Mouse (Mus musculus) liver, embryonic 13.5 days (tissue): ENCODE results near the gene Ubap1l. TPM values are rescaled to one million over a fixed set of nuclear protein-coding genes. Genes with fewer than 3 reads are reported as not detected.

Experiments used
- ATAC-seq: fragments of 200-750 bp; cut with Nextera tagmentation; 2 replicates; pipeline ENCODE4 v1.8.0; 2017; ENCODE audit warnings: low read depth, mild to moderate bottlenecking, moderate number of reproducible peaks, moderate library complexity
- DNase-seq: peaks from one replicate; pipeline ENCODE4 v3.0.0; 2022
- H3K27ac ChIP-seq: fragments of 300-500 bp; sonication (generic); 2 replicates; pipeline ENCODE4 v1.5.1; 2015; ENCODE audit warnings: moderate library complexity, mild to moderate bottlenecking, inconsistent platforms
- H3K27me3 ChIP-seq: fragments of 300-500 bp; sonication (generic); 2 replicates; pipeline ENCODE4 v1.6.1; 2015; ENCODE audit warnings: mild to moderate bottlenecking, inconsistent platforms
- H3K36me3 ChIP-seq: fragments of 300-500 bp; sonication (generic); 2 replicates; pipeline ENCODE4 v1.6.1; 2015; ENCODE audit warnings: mild to moderate bottlenecking, inconsistent platforms
- H3K4me1 ChIP-seq: fragments of 300-500 bp; sonication (generic); replicated peaks from 2 replicates; pipeline ENCODE4 v1.6.1; 2015; ENCODE audit warnings: inconsistent platforms
- H3K4me2 ChIP-seq: fragments of 300-500 bp; sonication (generic); 2 replicates; pipeline ENCODE4 v1.6.1; 2015; ENCODE audit warnings: inconsistent platforms, mild to moderate bottlenecking, moderate library complexity
- H3K4me3 ChIP-seq: fragments of 300-500 bp; sonication (generic); replicated peaks from 2 replicates; pipeline ENCODE4 v1.5.1; 2015; ENCODE audit warnings: mild to moderate bottlenecking, inconsistent platforms
- H3K9ac ChIP-seq: fragments of 300-500 bp; sonication (generic); 2 replicates; pipeline ENCODE4 v1.6.1; 2015; ENCODE audit warnings: mild to moderate bottlenecking, inconsistent platforms
- H3K9me3 ChIP-seq: fragments of 300-500 bp; sonication (generic); replicated peaks from 2 replicates; pipeline ENCODE4 v1.6.1; 2016; ENCODE audit warnings: inconsistent platforms
- WGBS: fragments of 180-500 bp; shearing (Covaris S2); methylation state at CpG from one replicate; pipeline ENCODE4 v1.1.7; 2015; ENCODE audit not compliant: insufficient replicate concordance; 5-methylcytosine and 5-hydroxymethylcytosine counted together
- polyA plus RNA-seq: library from polyadenylated mRNA; unstranded; fragments of >200 nt; fragmentation: Nextera tagmentation; extraction: Ambion mirVana; gene quantifications from 2 replicates; pipeline ENCODE4 v1.2.1, GENCODE M21; 2015

The Ubap1l gene
- polyA plus RNA-seq, 1 experiment from 2014 or later: not detected

GRCm38 (mm10) chr9:65375163-65375934 is 14.5 kb downstream of the Ubap1l start:
- Histone ChIP-seq H3K36me3 (no peaks in the 10 kb centered on the region), H3K27ac (no peak overlapping the region), H3K4me3 (no peak overlapping the region), H3K4me2 (no peak overlapping the region), H3K4me1 (no peaks in the 10 kb centered on the region), H3K9me3 (no peaks in the 10 kb centered on the region), H3K27me3 (no peaks in the 10 kb centered on the region), H3K9ac (no peak overlapping the region)
- DNase-seq (no peak), ATAC-seq (no peak)
- 76% methylated on average over 9 of the region's 9 CpGs for WGBS

GRCm38 (mm10) chr9:65381017-65381590 is 20.3 kb downstream of the Ubap1l start:
- H3K4me3 ChIP-seq: no peak overlapping the region
- H3K4me1 ChIP-seq: no peaks in the 10 kb centered on the region
- no peaks in the 10 kb centered on the region for H3K27me3 ChIP-seq
- ATAC-seq (no peak), DNase-seq (no peak)
- H3K27ac ChIP-seq: no peak overlapping the region
- no peaks in the 10 kb centered on the region for H3K9me3 ChIP-seq
- H3K36me3 ChIP-seq: no peaks in the 10 kb centered on the region
- H3K9ac ChIP-seq: no peak overlapping the region
- 56% methylated on average over 4 of the region's 4 CpGs for WGBS
- no peak overlapping the region for H3K4me2 ChIP-seq

- ATAC-seq: no peak
- Histone ChIP-seq H3K4me3 (no peak overlapping the region), H3K4me2 (no peak overlapping the region), H3K27ac (no peak overlapping the region), H3K36me3 (no peaks in the 10 kb centered on the region), H3K27me3 (no peaks in the 10 kb centered on the region), H3K4me1 (no peaks in the 10 kb centered on the region), H3K9me3 (no peaks in the 10 kb centered on the region), H3K9ac (no peak overlapping the region)
- DNase-seq: no peak
- 48% methylated on average over 6 of the region's 6 CpGs for WGBS
Measured at GRCm38 (mm10) chr9:65382031-65382750, 21.4 kb downstream of the Ubap1l start.

GRCm38 (mm10) chr9:65382751-65383097 is 21.9 kb downstream of the Ubap1l start:
- Histone ChIP-seq H3K27me3 (0 out of 2 replicates have a peak, but pooled peaks cover 3% of the 10 kb centered on the region), H3K4me3 (no peak overlapping the region), H3K36me3 (no peaks in the 10 kb centered on the region), H3K4me1 (no peaks in the 10 kb centered on the region), H3K4me2 (no peak overlapping the region), H3K9me3 (no peaks in the 10 kb centered on the region), H3K27ac (no peak overlapping the region), H3K9ac (no peak overlapping the region)
- no peak for DNase-seq
- no peak for ATAC-seq
- 56% methylated on average over 3 of the region's 3 CpGs for WGBS

GRCm38 (mm10) chr9:65384276-65384675 is 23.4 kb downstream of the Ubap1l start:
- ATAC-seq: no peak
- Histone ChIP-seq H3K4me2 (no peak overlapping the region), H3K27ac (no peak overlapping the region), H3K4me3 (no peak overlapping the region), H3K9ac (no peak overlapping the region), H3K27me3 (peaks cover 13% of the 10 kb centered on the region), H3K4me1 (no peaks in the 10 kb centered on the region), H3K9me3 (no peaks in the 10 kb centered on the region), H3K36me3 (no peaks in the 10 kb centered on the region)
- WGBS: 30% methylated on average over 3 of the region's 3 CpGs
- DNase-seq: no peak

- no peak overlapping the region for H3K9ac ChIP-seq
- H3K27ac ChIP-seq: no peak overlapping the region
- H3K36me3 ChIP-seq: no peaks in the 10 kb centered on the region
- peaks cover 7% of the 10 kb centered on the region; the same call in 1 of the 2 replicates for H3K4me1 ChIP-seq
- DNase-seq (no peak), ATAC-seq (no peak)
- H3K9me3 ChIP-seq: no peaks in the 10 kb centered on the region
- peaks cover 36% of the 10 kb centered on the region for H3K27me3 ChIP-seq
- no peak overlapping the region for H3K4me3 ChIP-seq
- WGBS: 28% methylated on average over 8 of the region's 8 CpGs
- H3K4me2 ChIP-seq: no peak overlapping the region
Measured at GRCm38 (mm10) chr9:65386373-65387140, 25.7 kb downstream of the Ubap1l start.

GRCm38 (mm10) chr9:65390752-65391612 is 30.1 kb downstream of the Ubap1l start:
- Histone ChIP-seq H3K4me1 (peaks cover 7% of the 10 kb centered on the region; the same call in 1 of the 2 replicates), H3K9ac (no peak overlapping the region), H3K4me3 (peak overlapping the region; percentile 41), H3K9me3 (no peaks in the 10 kb centered on the region), H3K36me3 (no peaks in the 10 kb centered on the region), H3K27ac (no peak overlapping the region), H3K4me2 (peak overlapping the region; percentile 54), H3K27me3 (peaks cover 50% of the 10 kb centered on the region)
- DNase-seq (no peak), ATAC-seq (no peak)
- 13% methylated on average over 96 of the region's 96 CpGs for WGBS

GRCm38 (mm10) chr9:65391613-65391964 is 30.7 kb downstream of the Ubap1l start, which contains the start of gene Kbtbd13:
Gene Kbtbd13, minus strand, starts transcription at chr9:65391652.
- ATAC-seq (no peak), DNase-seq (no peak)
- Histone ChIP-seq H3K27me3 (peaks cover 50% of the 10 kb centered on the region), H3K9me3 (no peaks in the 10 kb centered on the region), H3K36me3 (no peaks in the 10 kb centered on the region), H3K4me3 (peak within 1 kb of the TSS; percentile 41), H3K4me1 (peaks cover 7% of the 10 kb centered on the region; the same call in 1 of the 2 replicates), H3K27ac (no peak within 1 kb of the TSS), H3K4me2 (peak within 1 kb of the TSS; percentile 54), H3K9ac (no peak within 1 kb of the TSS)
- WGBS: 34% methylated on average over 7 of the region's 8 CpGs

GRCm38 (mm10) chr9:65392638-65393364 is 32.0 kb downstream of the Ubap1l start:
- WGBS: 21% methylated on average over 6 of the region's 6 CpGs
- H3K27ac ChIP-seq: no peak overlapping the region
- DNase-seq (peak; percentile 34), ATAC-seq (no peak)
- H3K4me2 ChIP-seq: no peak overlapping the region
- H3K4me3 ChIP-seq: no peak overlapping the region
- peaks cover 47% of the 10 kb centered on the region for H3K27me3 ChIP-seq
- no peak overlapping the region for H3K9ac ChIP-seq
- H3K9me3 ChIP-seq: no peaks in the 10 kb centered on the region
- H3K4me1 ChIP-seq: peaks cover 7% of the 10 kb centered on the region; the same call in 1 of the 2 replicates
- H3K36me3 ChIP-seq: no peaks in the 10 kb centered on the region

- no peak for ATAC-seq
- no peak for DNase-seq
Measured at GRCm38 (mm10) chr9:65393606-65394005, 32.8 kb downstream of the Ubap1l start.

More at GRCm38 (mm10) chr9:65393606-65394005, 32.8 kb downstream of the Ubap1l start:
- H3K4me3 ChIP-seq: no peak overlapping the region
- H3K4me2 ChIP-seq: no peak overlapping the region
- H3K27me3 ChIP-seq: peaks cover 43% of the 10 kb centered on the region
- H3K9ac ChIP-seq: no peak overlapping the region
- H3K4me1 ChIP-seq: peaks cover 14% of the 10 kb centered on the region
- no peaks in the 10 kb centered on the region for H3K9me3 ChIP-seq
- no peaks in the 10 kb centered on the region for H3K36me3 ChIP-seq
- no peak overlapping the region for H3K27ac ChIP-seq
- 36% methylated on average over 2 of the region's 2 CpGs for WGBS
